Mouse (Mus musculus) ZHBTc4 (cell line): Measurements from ENCODE around the gene Efna5.

Experiments
- DNase-seq: peaks from one replicate; pipeline ENCODE4 v3.0.0-alpha.2; 2011; ENCODE audit warnings: low read depth, low spot score

Efna5 gene

GRCm38 (mm10) chr17:62748803-62749619 lies 132.1 kb downstream of the Efna5 start:
- DNase-seq, result no peak

DNA sequence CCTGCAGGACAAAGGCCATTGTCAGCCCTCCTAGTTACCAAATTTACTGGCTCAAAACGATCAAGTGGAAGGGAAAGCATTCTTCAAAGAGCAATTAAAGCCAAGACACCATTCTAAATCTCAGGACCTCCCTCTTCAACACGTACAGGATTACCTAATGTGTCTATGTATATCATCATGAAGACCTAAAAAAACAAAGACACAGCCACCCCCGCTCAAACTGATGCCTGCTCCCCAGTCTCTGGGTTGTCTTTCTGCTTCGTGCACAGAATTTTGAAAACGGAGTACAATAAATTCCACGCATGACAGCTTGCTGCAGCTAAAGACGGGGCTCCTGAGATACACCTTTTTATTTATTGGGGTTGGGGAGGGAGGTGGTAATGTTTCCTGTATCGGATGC lies 133.7 kb downstream of the Efna5 start:
- no peak for DNase-seq

GRCm38 (mm10) chr17:62746827-62747226 lies 134.3 kb downstream of the Efna5 start:
- no peak for DNase-seq

DNA sequence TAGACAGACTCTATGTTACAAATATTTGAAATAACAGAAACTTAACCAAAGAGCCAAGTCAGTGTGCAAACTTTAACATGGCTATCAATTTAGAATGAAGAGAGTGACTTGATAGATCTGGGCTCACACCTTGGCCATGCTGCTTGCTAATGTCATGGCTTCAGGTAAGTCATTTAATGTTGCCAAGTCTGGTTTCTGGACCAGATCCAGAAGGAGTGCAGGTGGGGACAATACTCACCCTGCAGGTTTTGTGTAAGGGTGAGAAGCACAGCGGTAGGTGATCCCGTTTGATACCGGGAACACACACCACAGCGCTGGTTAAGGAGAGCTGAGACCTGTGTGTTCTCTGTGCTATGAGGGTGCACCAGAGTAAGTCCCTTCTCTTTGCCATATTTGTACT lies 135.8 kb downstream of the Efna5 start:
- DNase-seq, result no peak

DNA sequence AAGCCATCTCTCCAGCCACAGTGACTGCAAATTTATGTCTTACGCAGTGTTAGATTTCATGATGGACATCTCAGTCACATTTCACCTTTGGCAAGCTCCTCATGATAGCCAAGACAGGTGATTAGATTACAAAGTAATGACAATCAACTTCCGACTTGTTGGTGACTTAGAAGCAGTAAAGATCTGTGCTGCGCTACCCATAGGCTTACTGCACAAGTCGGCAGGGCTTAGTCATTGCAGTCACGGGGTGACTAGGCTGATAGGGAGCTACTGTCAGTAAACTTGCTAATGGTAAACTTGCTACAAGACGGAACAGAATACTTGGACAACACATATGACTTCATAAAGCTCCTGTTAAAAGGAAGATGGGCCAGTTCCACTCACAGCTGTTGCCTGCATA lies 136.9 kb downstream of the Efna5 start:
- DNase-seq, result no peak

GRCm38 (mm10) chr17:62741702-62742101 lies 139.4 kb downstream of the Efna5 start:
- DNase-seq, result no peak

DNA sequence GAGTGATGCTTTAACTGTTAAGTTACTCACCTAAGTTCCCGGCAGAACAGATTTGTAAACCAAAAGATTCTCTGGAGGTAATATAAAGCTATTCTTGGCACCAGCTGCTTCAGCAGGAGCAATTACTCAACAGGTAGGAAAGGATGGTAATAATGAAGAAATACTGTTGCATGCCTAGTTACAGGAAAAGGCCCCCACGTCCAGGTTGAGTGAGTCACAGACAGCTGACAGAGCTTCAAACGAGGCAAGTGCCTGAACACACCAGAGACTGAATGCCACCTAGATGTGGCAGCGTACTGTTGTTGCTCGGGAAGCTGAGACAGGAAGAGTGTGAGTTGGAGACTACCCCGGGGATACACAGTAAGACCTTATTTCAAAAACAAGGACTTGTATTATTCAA lies 140.1 kb downstream of the Efna5 start:
- no peak for DNase-seq

- DNase-seq, result no peak
Observed at GRCm38 (mm10) chr17:62739993-62740392, 141.1 kb downstream of the Efna5 start.

DNA sequence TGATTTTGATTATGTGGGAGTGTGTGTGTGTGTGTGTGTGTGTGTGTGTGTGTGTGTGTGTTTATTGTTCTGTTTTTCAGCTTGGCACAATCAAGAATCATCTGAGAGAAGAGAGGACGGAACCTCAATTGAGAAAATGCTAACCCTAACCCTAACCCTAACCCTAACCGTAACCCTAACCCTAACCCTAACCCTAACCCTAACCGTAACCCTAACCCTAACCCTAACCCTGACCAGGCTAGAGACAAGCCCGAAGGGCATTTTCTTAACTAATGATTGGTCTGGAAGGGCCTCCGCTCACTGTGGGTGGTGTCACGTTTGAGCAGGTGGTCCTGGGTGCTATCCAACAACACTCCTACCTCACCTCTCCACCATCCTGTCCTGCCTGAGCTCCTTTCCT lies 143.7 kb downstream of the Efna5 start:
- no peak for DNase-seq

DNA sequence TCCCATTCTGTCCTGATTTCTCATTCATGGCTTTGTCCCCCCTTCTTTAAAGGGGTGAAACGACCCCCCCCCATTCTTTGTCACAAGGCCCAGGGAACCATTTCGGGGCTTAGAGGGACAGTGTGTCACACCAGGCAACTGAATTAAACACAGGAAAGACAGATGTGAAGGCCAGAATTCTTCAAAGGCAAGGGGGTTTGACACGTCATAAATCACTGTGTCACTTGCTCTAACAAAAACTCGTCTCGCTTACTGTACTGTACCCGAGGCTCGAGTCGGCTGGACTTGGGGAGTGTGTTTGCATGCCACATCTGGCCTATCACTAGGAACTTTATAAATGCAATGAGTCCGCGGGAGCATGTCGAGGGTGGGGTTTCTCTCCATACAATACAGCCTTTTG lies 145.2 kb downstream of the Efna5 start:
- no peak for DNase-seq

DNA sequence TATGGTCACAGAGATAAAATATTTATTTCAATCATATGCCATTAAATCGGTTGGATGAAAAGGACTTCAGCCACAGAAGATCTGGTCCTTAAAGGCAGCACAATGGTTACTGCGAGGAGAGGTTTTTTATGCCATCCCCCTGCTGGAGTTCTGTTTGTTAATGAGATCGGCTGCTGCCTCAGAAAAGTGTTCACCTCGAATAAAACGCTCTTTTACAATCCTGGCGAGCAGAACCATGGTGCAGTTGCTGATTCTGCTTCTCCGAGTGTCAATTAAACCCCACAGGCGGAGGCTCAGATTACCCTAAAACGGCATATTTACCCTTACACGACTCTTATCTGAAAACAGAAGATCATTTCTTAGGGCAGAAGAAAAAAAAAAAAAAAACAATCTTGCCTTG lies 146.2 kb downstream of the Efna5 start:
- no peak for DNase-seq

- DNase-seq, result no peak
Observed at GRCm38 (mm10) chr17:62734067-62734466, 147.1 kb downstream of the Efna5 start.

- DNase-seq, result no peak
Observed at GRCm38 (mm10) chr17:62729754-62730470, 151.2 kb downstream of the Efna5 start.

- no peak for DNase-seq
Observed at GRCm38 (mm10) chr17:62728142-62728917, 152.8 kb downstream of the Efna5 start.

DNA sequence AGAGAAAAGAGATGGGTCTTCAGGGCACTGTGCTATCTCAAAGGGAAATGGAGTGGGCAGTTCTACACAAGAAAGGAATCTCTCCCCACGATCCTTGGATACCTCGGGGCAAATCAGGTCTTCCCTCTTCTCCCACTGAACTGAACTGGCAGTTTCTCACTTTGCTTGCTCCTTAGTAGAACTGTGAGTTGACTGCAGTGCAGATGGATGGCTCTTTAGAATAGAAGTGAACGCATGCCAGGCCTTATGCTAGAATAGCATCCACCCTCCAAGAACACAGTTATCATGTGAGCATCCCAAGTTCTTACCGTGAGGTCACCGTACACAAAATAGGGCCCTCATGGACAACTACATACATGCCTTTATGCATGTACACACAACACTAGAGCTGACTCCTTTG lies 155.0 kb downstream of the Efna5 start:
- no peak for DNase-seq

DNA sequence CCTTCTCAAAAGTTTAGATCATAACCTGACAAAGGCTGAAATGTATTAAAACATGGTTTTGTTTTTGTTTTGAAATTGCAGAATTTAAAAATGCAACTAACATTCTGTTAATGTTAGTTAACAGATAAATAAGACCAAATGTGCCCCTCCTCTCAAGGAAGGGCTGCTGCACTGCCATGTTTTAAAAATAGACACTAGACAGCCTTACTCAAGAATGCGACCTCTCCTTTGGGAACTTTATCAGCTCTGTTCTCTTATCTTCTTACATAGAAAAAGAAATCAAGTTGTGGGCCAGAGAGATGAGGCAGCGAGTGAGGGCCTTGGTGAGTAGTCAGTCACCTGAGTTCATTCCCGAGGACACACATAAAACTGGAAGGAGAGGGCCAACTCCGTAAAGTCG lies 158.2 kb downstream of the Efna5 start:
- no peak for DNase-seq

DNA sequence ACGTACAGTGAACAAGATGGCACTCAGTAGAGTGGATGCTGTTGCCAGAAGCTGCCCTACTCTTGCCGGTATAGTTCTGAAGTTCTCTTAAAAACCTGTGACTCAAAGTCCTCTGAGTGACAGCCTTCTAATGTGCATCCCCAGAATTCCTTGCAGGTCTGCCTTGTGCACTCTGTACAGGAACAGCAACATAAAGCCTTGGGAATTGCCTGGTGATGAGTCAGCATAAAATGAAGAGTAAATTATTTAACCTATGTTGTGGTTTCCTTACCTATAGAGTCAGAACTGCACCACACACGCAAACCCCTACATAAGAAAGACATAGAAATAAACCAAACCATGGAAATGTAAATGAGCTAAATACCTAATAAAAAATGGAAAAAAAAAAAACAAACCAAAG lies 159.5 kb downstream of the Efna5 start:
- DNase-seq, result no peak

- no peak for DNase-seq
Observed at GRCm38 (mm10) chr17:62720740-62721450, 160.2 kb downstream of the Efna5 start.

- DNase-seq, result no peak
Observed at GRCm38 (mm10) chr17:62717426-62718131, 163.5 kb downstream of the Efna5 start.

DNA sequence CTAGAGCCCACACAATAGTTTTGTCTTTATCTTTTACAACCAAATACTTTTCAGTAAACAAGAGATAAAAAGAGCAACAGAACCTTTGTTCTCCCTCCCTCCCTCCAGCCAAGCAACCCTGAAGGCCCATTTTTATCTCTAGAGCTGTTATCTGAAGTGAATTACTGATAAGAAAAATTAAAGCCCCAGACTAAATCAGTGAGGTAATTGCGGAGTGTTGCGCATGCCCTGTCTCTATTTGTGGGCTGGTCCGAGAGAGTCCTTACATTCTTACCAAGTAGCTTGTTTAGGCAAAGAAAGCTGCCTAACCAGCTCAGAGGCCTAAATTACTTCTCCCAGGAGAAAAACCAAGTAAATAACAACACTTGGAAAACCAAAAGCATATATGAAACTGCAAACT lies 167.7 kb downstream of the Efna5 start:
- no peak for DNase-seq

DNA sequence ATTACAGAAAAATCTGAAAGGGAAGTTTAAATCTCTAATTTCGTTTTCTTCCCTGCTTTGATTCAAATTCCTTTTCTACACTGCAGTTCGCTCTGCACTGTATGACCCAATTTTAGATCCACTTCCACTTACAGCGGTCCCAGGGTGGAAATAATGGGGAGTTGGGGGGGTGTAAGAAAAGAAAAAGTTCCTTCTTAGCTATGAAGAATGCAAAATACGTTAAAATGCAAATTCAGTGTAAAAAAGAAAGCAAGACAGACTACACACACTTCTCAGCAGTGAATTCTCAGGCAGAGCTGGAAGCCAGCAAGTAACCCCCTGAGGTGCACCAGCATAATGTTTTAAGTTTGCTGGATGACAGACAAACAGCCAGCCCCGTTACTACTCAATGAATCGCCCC lies 174.7 kb downstream of the Efna5 start:
- no peak for DNase-seq
